Mouse (Mus musculus) midbrain, embryonic 12.5 days (tissue): ENCODE results near the gene Bcas2. TPM values are rescaled to one million over a fixed set of nuclear protein-coding genes. Genes with fewer than 3 reads are reported as not detected.
"Not testable (repeated sequence)": the region's sequence is repeated elsewhere in the genome, so short reads cannot be mapped to it uniquely, and the experiment has no call there.

Experiments used
- ATAC-seq: fragments of 200-750 bp; cut with Nextera tagmentation; 2 replicates; pipeline ENCODE4 v1.8.0; 2017; ENCODE audit warnings: low read depth, moderate TSS enrichment, moderate library complexity; ENCODE audit not compliant: low FRiP score
- H3K27ac ChIP-seq: fragments of 300-500 bp; sonication (generic); replicated peaks from 2 replicates; pipeline ENCODE4 v1.5.1; 2016; ENCODE audit warnings: mild to moderate bottlenecking
- H3K27me3 ChIP-seq: fragments of 300-500 bp; sonication (generic); 2 replicates; pipeline ENCODE4 v1.6.1; 2016; ENCODE audit warnings: mild to moderate bottlenecking
- H3K36me3 ChIP-seq: fragments of 300-500 bp; sonication (generic); 2 replicates; pipeline ENCODE4 v1.6.1; 2016
- H3K4me1 ChIP-seq: fragments of 300-500 bp; sonication (generic); 2 replicates; pipeline ENCODE4 v1.6.1; 2016
- H3K4me2 ChIP-seq: fragments of 300-500 bp; sonication (generic); replicated peaks from 2 replicates; pipeline ENCODE4 v1.6.1; 2016; ENCODE audit warnings: mild to moderate bottlenecking, moderate library complexity
- H3K4me3 ChIP-seq: fragments of 300-500 bp; sonication (generic); 2 replicates; pipeline ENCODE4 v1.5.1; 2016; ENCODE audit warnings: mild to moderate bottlenecking
- H3K9ac ChIP-seq: fragments of 300-500 bp; sonication (generic); replicated peaks from 2 replicates; pipeline ENCODE4 v1.6.1; 2016; ENCODE audit warnings: mild to moderate bottlenecking, moderate library complexity
- H3K9me3 ChIP-seq: fragments of 300-500 bp; sonication (generic); 2 replicates; pipeline ENCODE4 v1.6.1; 2016; ENCODE audit warnings: mild to moderate bottlenecking
- WGBS: fragments of 180-500 bp; shearing (Covaris S2); methylation state at CpG from one replicate; pipeline ENCODE4 v1.1.7; 2016; 5-methylcytosine and 5-hydroxymethylcytosine counted together
- polyA plus RNA-seq: library from polyadenylated mRNA; unstranded; fragments of >200 nt; fragmentation: Nextera tagmentation; extraction: Ambion mirVana; gene quantifications from 2 replicates; pipeline ENCODE4 v1.2.1, GENCODE M21; 2016

The Bcas2 gene
- polyA plus RNA-seq, 1 experiment from 2014 or later = 228 TPM

DNA sequence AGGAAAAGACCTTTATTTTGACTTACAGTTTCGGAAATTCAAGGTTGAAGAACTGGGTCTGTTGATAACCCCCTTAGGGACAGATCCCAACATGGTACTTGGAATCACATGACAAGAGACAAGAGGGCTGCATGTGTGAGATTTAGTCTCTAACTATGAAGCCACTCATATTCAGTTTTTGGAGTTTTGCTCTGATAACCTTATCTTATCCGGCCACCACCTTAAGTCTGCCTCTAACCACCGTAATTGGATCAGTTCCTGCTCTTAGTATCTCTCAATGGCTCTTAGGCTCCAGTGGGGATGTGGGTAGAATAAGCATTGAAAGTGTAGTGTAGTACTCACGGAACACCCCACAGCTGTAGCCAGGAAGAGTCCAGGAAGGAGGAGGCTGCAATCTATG, 5.3 kb downstream of the Bcas2 start:
- H3K4me2 ChIP-seq = no peak overlapping the region
- no peaks in the 10 kb centered on the region for H3K9me3 ChIP-seq
- no peak for ATAC-seq
- H3K4me1 ChIP-seq = peaks cover 7% of the 10 kb centered on the region
- H3K36me3 ChIP-seq = peaks cover 53% of the 10 kb centered on the region
- no peak overlapping the region for H3K9ac ChIP-seq
- H3K27me3 ChIP-seq = no peaks in the 10 kb centered on the region
- 94% methylated on average over 4 of the region's 4 CpGs for whole genome bisulfite sequencing
- no peak overlapping the region for H3K4me3 ChIP-seq
- no peak overlapping the region for H3K27ac ChIP-seq

DNA sequence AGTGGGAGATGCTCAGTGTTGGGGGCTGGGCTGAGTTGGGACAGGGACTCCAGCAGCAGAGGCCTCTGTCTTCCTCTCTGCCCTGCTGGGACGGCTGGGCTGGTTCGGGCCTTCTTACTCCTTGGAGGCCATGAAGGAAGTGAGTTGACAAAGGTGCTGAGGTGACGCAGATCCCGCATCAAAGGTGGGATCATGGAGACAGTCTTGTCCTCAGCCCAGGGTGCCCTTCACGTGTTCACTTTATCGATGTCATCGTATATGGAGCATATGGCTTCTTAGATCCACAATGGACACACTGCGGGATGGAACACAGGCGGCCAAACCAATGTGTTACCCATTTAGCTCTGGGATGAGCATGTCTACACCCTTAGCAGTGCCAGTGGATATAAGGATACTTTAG, 8.1 kb downstream of the Bcas2 start:
- Histone ChIP-seq H3K9ac (no peak overlapping the region), H3K27me3 (no peaks in the 10 kb centered on the region), H3K9me3 (no peaks in the 10 kb centered on the region), H3K4me1 (no peaks in the 10 kb centered on the region), H3K36me3 (peaks cover 43% of the 10 kb centered on the region), H3K4me2 (no peak overlapping the region), H3K4me3 (no peak overlapping the region), H3K27ac (no peak overlapping the region)
- no peak for ATAC-seq
- 91% methylated on average over 9 of the region's 9 CpGs for WGBS

DNA sequence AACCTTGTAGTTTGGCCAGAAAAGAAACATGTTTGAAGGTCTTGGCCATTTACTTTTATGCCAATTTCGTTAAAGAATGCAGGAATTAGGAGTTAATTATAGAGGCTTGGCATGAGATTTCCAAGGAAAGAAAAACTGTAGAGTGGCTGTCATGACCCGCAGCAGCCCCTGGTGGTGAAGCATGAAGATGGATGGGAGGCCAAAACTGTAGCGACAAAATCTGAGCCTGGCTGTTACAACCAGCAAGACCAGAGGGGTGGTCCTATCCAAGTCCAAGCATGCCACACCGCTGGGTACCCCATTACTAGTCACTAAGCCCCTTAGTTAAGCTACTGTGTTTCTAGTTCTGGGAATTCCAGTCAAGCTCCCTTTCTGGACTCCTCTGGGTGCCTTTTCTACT, 9.7 kb downstream of the Bcas2 start:
- H3K4me2 ChIP-seq = no peak overlapping the region
- H3K9me3 ChIP-seq = no peaks in the 10 kb centered on the region
- H3K27me3 ChIP-seq = no peaks in the 10 kb centered on the region
- H3K9ac ChIP-seq = no peak overlapping the region
- H3K4me3 ChIP-seq = no peak overlapping the region
- H3K4me1 ChIP-seq = no peaks in the 10 kb centered on the region
- no peak for ATAC-seq
- no peak overlapping the region for H3K27ac ChIP-seq
- peaks cover 29% of the 10 kb centered on the region for H3K36me3 ChIP-seq
- WGBS = 43% methylated on average over 4 of the region's 4 CpGs

DNA sequence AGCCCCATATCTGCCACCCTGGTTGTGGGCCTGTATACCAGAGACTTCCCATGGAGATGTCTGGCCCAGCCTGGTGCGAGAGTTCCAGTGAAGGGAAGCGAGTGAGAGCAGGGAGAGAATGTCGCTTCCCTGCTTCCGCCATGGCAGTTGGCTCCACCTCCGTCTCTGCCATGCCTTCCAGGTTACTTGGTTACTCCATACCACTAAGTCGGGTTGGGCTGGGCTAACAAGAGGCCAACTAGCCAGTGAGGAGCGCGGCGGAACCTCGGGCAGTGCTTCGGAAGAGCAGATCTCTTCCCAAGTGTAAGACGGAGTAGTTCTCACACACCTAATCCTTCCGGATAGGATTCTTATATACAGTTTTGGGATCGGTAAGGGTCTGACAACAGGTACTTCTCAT, 11.4 kb downstream of the Bcas2 start:
- Histone ChIP-seq H3K4me3 (no peak overlapping the region), H3K27me3 (no peaks in the 10 kb centered on the region), H3K9me3 (no peaks in the 10 kb centered on the region), H3K4me2 (no peak overlapping the region), H3K9ac (no peak overlapping the region), H3K27ac (no peak overlapping the region), H3K36me3 (peaks cover 17% of the 10 kb centered on the region), H3K4me1 (no peaks in the 10 kb centered on the region)
- ATAC-seq = no peak
- WGBS = 81% methylated on average over 14 of the region's 14 CpGs

DNA sequence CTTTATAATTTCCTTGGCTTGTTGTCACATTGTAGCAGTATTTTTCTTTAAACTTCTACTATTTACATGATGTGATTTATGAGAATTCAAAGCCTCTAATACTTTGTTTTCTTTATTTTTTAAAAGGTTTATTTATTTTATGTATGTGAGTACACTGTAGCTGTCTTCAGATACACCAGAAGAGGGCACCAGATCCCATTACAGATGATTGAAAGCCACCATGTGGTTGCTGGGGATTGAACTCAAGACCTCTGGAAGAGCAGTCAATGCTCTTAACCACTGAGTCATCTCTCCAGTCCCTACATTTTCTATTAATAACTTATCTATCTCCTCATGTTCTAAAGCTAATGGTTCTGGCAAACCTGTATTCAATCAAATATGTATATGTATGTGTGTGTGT, 13.0 kb downstream of the Bcas2 start:
- H3K27ac ChIP-seq, H3K4me3 ChIP-seq, H3K4me1 ChIP-seq, H3K9ac ChIP-seq, H3K36me3 ChIP-seq, H3K27me3 ChIP-seq, ATAC-seq, H3K9me3 ChIP-seq, H3K4me2 ChIP-seq: not testable (repeated sequence)

DNA sequence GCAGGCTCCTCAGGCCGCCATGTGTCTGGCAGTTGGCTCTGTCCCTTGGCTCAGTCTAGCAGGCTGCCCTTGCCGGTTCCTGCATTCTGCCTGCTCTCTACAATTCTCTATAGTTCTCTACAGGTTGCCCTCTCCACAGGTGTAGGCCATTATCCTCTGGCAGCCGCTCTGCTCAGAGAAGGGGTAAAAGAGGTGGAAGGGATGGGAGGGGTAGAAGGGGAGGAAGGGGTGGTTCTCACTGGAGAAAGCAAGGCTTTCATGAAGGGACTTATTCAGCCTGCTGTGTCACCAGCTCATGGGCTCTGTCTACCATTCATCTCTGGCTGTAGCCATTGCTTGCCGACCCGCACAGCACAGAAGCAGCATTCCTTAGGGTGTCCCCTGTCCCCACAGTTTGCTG, 17.0 kb downstream of the Bcas2 start:
- H3K27ac ChIP-seq = no peak overlapping the region
- no peak for ATAC-seq
- H3K27me3 ChIP-seq = no peaks in the 10 kb centered on the region
- H3K9me3 ChIP-seq = no peaks in the 10 kb centered on the region; the same call in 1 of the 2 replicates
- 70% methylated on average over 5 of the region's 5 CpGs for WGBS
- H3K4me3 ChIP-seq = no peak overlapping the region
- no peaks in the 10 kb centered on the region for H3K4me1 ChIP-seq
- H3K4me2 ChIP-seq = no peak overlapping the region
- H3K9ac ChIP-seq = no peak overlapping the region
- no peaks in the 10 kb centered on the region for H3K36me3 ChIP-seq

DNA sequence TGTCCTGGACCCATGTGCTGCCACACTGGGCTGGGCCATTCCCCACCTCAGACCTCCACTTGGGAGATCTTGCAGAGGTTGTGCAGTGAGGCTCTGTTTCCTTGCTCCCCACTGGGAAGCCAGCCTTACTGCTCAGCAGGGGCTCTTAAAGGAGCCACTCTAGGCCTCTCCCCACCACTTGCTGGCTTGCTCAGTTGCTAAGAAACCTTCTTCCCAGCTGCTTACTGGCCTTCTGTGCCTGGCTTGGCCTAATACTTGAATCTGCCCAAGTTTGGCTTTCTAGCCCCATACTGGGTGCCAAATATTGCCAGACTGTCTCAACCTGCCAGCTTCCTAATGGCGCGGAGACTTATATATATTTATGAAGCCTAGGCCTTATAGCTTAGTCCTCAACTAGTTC, 17.4 kb downstream of the Bcas2 start:
- H3K36me3 ChIP-seq = no peaks in the 10 kb centered on the region
- H3K4me3 ChIP-seq = no peak overlapping the region
- no peaks in the 10 kb centered on the region for H3K27me3 ChIP-seq
- no peak overlapping the region for H3K27ac ChIP-seq
- WGBS = 85% methylated on average over 2 of the region's 2 CpGs
- H3K9me3 ChIP-seq = peaks cover 3% of the 10 kb centered on the region; the same call in 1 of the 2 replicates
- no peak overlapping the region for H3K9ac ChIP-seq
- H3K4me2 ChIP-seq = no peak overlapping the region
- no peak for ATAC-seq
- H3K4me1 ChIP-seq = no peaks in the 10 kb centered on the region

DNA sequence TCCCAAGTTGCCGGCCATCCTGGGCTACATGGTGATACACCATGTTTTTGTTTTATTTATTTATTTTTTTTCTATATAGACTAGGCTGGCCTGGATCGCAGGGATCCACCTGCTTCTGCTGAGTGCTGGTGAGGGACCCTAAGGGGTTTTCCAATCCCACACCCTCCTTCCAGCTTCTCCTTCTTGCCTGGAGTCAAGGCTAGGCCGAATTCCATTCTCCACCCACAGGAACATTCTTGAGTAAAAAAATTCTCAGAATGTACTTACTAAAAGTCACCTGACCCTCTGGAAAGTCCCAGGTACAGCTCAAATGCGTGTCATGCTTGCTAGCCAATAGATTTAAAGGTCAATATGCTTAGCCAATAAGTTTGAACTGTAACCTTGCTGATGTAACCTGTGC, 20.7 kb downstream of the Bcas2 start:
- Histone ChIP-seq H3K27me3 (no peaks in the 10 kb centered on the region), H3K27ac (no peak overlapping the region), H3K4me1 (no peaks in the 10 kb centered on the region), H3K9ac (no peak overlapping the region), H3K36me3 (no peaks in the 10 kb centered on the region), H3K4me2 (no peak overlapping the region), H3K9me3 (peaks cover 3% of the 10 kb centered on the region; the same call in 1 of the 2 replicates), H3K4me3 (no peak overlapping the region)
- 85% methylated on average over 4 of the region's 4 CpGs for WGBS
- no peak for ATAC-seq

DNA sequence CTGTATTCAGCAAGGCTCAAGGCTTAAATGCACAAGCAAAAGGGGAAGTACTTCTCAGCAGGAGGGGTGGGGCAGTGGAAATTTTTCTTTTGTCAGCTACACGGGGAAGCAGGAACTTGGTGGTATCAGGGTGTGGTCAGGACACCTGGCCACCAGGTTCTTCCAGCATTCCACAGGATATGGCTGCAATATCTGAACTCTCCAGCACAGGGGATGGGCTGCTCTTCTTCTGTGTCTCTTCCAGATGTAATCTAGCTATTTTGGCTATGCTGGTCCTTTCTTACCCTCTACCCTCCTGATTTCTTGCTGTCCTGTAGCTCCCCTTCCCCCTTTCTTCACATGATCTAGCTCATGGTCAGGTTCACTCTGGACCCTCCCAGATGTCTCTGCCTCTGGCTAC, 21.7 kb downstream of the Bcas2 start:
- peaks cover 3% of the 10 kb centered on the region; the same call in 1 of the 2 replicates for H3K9me3 ChIP-seq
- 80% methylated on average over 1 of the region's 1 CpGs for WGBS
- no peaks in the 10 kb centered on the region for H3K36me3 ChIP-seq
- no peak overlapping the region for H3K9ac ChIP-seq
- no peaks in the 10 kb centered on the region for H3K4me1 ChIP-seq
- no peak overlapping the region for H3K27ac ChIP-seq
- H3K27me3 ChIP-seq = no peaks in the 10 kb centered on the region
- ATAC-seq = no peak
- no peak overlapping the region for H3K4me3 ChIP-seq
- H3K4me2 ChIP-seq = no peak overlapping the region

DNA sequence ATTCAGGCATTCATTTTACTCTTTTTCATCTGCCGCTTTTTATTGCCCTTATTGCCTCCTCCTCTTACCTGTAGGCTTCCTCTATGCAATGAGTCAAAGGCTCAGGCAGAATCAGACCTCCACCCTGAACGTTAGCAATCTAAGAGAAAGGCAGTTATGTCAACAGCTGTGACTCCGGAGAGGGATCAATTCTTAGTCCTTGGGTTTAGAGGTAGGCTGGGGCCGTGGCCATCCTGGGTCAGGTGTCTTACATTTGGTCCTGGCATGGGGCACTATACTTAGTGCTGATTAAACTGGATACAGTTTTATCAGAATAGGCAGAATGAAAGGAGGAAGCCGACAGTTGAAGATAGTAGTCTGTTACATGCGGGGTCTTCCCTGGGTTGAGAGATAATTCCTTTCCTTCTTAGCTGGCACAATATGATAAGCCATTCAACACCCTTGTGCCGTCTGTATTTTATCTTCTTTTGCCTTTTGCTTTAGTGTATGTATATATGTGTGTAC, 24.9 kb downstream of the Bcas2 start:
- no peak overlapping the region for H3K4me2 ChIP-seq
- no peaks in the 10 kb centered on the region for H3K27me3 ChIP-seq
- WGBS = 89% methylated on average over 7 of the region's 7 CpGs
- ATAC-seq = no peak
- H3K9ac ChIP-seq = no peak overlapping the region
- no peak overlapping the region for H3K27ac ChIP-seq
- peaks cover 7% of the 10 kb centered on the region; the same call in 1 of the 2 replicates for H3K9me3 ChIP-seq
- H3K4me1 ChIP-seq = no peaks in the 10 kb centered on the region
- no peaks in the 10 kb centered on the region for H3K36me3 ChIP-seq
- H3K4me3 ChIP-seq = no peak overlapping the region

DNA sequence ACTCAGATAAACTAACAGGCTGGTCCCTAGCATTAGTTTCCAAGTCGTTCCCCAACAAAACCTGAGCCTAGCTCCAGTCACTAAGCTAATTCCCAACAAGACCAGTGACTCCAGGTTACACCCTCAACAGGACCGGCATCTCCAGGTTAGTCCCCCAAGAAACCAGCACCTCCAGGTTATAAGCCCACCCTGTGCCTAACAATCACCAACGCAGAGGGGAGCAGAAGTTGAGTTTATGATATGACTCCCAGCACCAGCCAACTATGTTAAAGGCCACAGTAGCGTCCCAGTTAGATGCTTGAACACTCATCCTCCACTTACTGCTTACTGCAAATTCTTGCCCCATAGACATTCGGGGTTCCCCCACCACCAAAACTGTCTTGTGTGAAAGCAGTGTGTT, 27.9 kb downstream of the Bcas2 start:
- Histone ChIP-seq H3K9ac (no peak overlapping the region), H3K4me1 (no peaks in the 10 kb centered on the region), H3K27me3 (no peaks in the 10 kb centered on the region), H3K4me3 (no peak overlapping the region), H3K4me2 (no peak overlapping the region), H3K9me3 (peaks cover 3% of the 10 kb centered on the region; the same call in 1 of the 2 replicates), H3K36me3 (no peaks in the 10 kb centered on the region), H3K27ac (no peak overlapping the region)
- no peak for ATAC-seq
- 87% methylated on average over 5 of the region's 5 CpGs for WGBS

DNA sequence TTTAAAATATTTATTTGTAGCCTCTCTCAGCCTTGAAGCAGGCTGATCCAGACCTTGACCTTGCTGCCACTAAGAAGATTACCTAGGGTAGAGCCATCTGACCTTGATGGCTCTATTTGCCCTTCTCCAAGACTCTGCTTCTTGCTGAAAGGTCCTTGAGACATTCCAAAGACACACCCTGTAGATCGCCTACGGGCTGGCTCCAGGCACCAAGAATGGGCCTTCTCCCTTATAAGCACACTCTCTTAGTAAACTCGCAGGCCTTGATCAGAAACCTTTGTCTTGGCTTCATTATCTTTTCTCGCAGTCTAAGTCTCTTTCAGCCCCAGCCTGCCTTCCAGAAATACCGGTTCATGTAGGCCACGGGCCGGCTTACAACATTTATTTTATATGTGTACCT, 29.6 kb downstream of the Bcas2 start:
- not testable (repeated sequence) for H3K9me3 ChIP-seq, H3K27ac ChIP-seq, H3K36me3 ChIP-seq, ATAC-seq, H3K4me1 ChIP-seq, H3K4me3 ChIP-seq, H3K9ac ChIP-seq, H3K4me2 ChIP-seq, H3K27me3 ChIP-seq
- WGBS = 90% methylated on average over 7 of the region's 7 CpGs

DNA sequence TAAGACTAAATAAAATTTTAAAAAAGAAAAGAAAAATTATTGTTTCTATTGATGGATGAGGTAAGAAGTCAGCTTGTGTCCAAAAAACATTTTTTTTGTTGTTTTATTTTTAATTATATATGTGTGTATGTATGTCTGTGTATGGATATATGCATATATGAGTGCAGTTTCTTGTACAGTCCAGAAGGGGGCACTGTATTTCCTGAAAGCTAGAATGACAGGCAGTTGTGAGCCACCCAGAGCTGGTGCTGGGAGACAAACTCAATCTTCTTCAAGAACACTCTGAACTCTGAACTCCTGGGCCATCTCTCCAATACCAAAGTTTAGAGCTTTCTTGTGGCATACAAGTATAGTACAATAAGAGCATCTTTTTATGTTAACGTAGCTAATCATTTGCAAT, 32.1 kb downstream of the Bcas2 start:
- H3K36me3 ChIP-seq = no peaks in the 10 kb centered on the region
- no peaks in the 10 kb centered on the region for H3K27me3 ChIP-seq
- 87% methylated on average over 1 of the region's 1 CpGs for WGBS
- H3K27ac ChIP-seq = no peak overlapping the region
- no peak overlapping the region for H3K4me2 ChIP-seq
- H3K4me3 ChIP-seq = no peak overlapping the region
- H3K9me3 ChIP-seq = peaks cover 3% of the 10 kb centered on the region; the same call in 1 of the 2 replicates
- no peak overlapping the region for H3K9ac ChIP-seq
- H3K4me1 ChIP-seq = no peaks in the 10 kb centered on the region
- ATAC-seq = no peak
